Mouse (Mus musculus): ENCODE data around the gene Aldh1l1. TPM values are rescaled to one million over a fixed set of nuclear protein-coding genes. Genes with fewer than 3 reads are reported as not detected.
A peak's percentile ranks its signal among the peaks of the same experiment; 100 is the strongest.

Aldh1l1 gene
- total and polyA plus RNA-seq, 3 experiments: 0.05 TPM; not detected in 2

DNA sequence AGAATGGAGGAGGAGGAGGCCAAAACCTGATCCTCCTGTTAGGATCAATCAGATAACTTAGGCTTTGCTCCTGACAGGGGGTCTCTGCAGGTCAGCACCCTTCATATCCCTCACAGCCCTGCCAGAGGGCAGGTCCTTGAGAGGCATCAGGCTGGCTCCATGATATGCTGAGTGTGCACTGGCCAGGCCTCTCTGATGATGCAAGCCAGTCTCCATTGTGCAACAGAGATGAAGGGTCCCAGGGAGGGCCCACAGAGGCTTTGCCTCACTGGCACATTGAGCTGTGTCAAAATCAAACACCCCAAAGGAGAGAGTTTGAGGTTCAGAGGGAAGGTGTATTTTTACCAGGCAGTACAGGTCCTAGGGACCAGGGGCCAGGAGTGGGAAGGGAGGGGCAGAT lies 28.1 kb downstream of the Aldh1l1 start:
- ATAC-seq (ENCODE audit: extremely low read depth, insufficient number of reproducible peaks, low FRiP score, poor library complexity, severe bottlenecking) (no peak), DNase-seq (ENCODE audit: low spot score) (no peak)
- Histone ChIP-seq H3K27me3 (ENCODE audit: insufficient read depth, low read length) (0 out of 2 replicates have a peak, but pooled peaks cover 5% of the 10 kb centered on the region), H3K4me3 (ENCODE audit: low read depth, low read length) (no peak overlapping the region), H3K9me3 (replicated peaks) (no peaks in the 10 kb centered on the region), H3K36me3 (replicated peaks) (no peaks in the 10 kb centered on the region), H3K4me1 (ENCODE audit: insufficient read depth, low read depth, low read length) (no peaks in the 10 kb centered on the region)
- TF ChIP-seq GATA2 (IDR thresholded peaks at IDR 0.05; ENCODE audit: borderline replicate concordance, low read depth, low read length): no peak

DNA sequence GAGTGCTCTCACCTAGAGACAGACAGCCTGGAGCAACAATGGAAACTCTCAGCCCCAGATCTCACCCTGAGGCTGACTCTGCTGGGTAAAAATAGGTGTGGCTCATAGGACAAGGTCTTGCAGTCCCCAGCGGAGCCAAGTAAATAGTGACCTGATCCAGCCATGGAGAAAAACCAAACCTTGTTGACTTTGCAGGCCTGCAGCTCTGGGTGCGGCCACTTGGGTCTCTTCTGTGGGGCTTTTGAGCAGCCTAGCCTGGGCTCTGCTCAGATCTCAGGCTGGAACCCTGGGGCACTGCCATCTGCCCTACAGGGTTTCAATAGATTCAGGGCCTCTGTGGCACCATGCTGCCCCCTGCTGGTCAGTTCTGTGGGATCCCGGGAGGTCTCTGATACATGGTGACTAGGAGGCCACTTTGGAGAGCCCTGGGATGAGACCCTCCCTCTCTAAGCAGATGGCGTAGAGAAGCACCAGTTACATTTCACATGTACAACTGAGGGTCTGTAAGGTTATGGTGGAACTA lies 28.7 kb downstream of the Aldh1l1 start:
- Histone ChIP-seq H3K9me3 (replicated peaks) (no peaks in the 10 kb centered on the region), H3K36me3 (replicated peaks) (no peaks in the 10 kb centered on the region), H3K27me3 (ENCODE audit: insufficient read depth, low read length) (0 out of 2 replicates have a peak, but pooled peaks cover 5% of the 10 kb centered on the region), H3K4me1 (ENCODE audit: insufficient read depth, low read depth, low read length) (no peaks in the 10 kb centered on the region), H3K4me3 (ENCODE audit: low read depth, low read length) (no peak overlapping the region)
- TF ChIP-seq GATA2 (IDR thresholded peaks at IDR 0.05; ENCODE audit: borderline replicate concordance, low read depth, low read length): no peak
- no peak for TF ChIP-seq TAL1 (conservative IDR thresholded peaks at IDR 0.05; ENCODE audit: low read depth, low read length)
- no peak for TF ChIP-seq POLR2AphosphoS5 (IDR thresholded peaks at IDR 0.05; ENCODE audit: insufficient replicate concordance, low read depth, low read length)
- TF ChIP-seq GATA1 (IDR thresholded peaks at IDR 0.05; ENCODE audit: borderline replicate concordance, low read length): no peak
- peak; percentile 43 for TF ChIP-seq CTCF (IDR thresholded peaks at IDR 0.05; ENCODE audit: low read depth, low read length)
- DNase-seq (ENCODE audit: low spot score) (peak; percentile 21), ATAC-seq (ENCODE audit: extremely low read depth, insufficient number of reproducible peaks, low FRiP score, poor library complexity, severe bottlenecking) (0 out of 2 replicates have a peak, but pooled peaks have one; percentile 22)

DNA sequence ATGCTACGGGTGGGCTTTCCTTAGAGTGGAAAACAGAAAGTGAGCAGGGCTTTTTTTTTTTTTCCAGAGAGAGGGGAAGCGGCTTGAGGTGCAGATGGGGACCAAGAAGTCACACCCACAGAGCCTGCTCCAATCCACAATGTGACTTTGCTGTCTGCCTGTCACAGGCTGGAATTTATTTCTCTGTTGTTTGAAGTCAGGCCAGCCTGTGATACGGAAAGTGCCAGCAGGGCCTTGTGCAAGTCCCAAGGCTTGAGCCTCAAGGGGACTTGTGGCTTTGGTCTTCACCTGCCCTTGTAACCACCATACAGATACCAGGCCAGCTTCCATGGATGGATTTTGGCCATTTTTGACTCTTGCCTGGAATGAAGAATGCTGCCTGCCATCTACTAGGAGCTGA lies 32.7 kb downstream of the Aldh1l1 start:
- Histone ChIP-seq H3K4me3 (ENCODE audit: low read depth, low read length) (no peak overlapping the region), H3K4me1 (ENCODE audit: insufficient read depth, low read depth, low read length) (no peaks in the 10 kb centered on the region), H3K36me3 (replicated peaks) (no peaks in the 10 kb centered on the region), H3K27me3 (ENCODE audit: insufficient read depth, low read length) (peaks cover 3% of the 10 kb centered on the region; the same call in 1 of the 2 replicates), H3K9me3 (replicated peaks) (no peaks in the 10 kb centered on the region)
- ATAC-seq (ENCODE audit: extremely low read depth, insufficient number of reproducible peaks, low FRiP score, poor library complexity, severe bottlenecking) (no peak), DNase-seq (ENCODE audit: low spot score) (no peak)
- TF ChIP-seq GATA1 (IDR thresholded peaks at IDR 0.05; ENCODE audit: borderline replicate concordance, low read length) (no peak), CTCF (IDR thresholded peaks at IDR 0.05; ENCODE audit: low read depth, low read length) (no peak), GATA2 (IDR thresholded peaks at IDR 0.05; ENCODE audit: borderline replicate concordance, low read depth, low read length) (no peak), POLR2AphosphoS5 (IDR thresholded peaks at IDR 0.05; ENCODE audit: insufficient replicate concordance, low read depth, low read length) (no peak), TAL1 (conservative IDR thresholded peaks at IDR 0.05; ENCODE audit: low read depth, low read length) (no peak)

DNA sequence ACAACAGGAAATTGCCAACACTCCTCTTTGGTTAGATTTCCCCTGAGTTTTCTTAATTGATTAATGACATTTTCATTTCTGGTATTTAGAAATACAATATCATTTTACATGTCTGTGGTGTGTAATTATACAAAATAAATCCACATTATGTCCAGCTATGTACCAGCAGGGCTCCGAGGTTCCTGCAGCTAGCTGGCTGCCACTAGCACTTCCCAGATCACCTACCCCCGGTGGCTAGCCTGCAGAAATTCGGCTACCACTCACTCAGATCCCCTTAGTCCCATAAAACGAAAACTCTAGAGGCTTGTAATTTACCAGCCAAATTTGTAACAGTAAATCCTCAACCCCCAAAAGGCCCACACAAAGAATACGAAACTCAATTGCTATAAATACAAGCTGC lies 33.1 kb downstream of the Aldh1l1 start:
- TF ChIP-seq POLR2AphosphoS5 (IDR thresholded peaks at IDR 0.05; ENCODE audit: insufficient replicate concordance, low read depth, low read length) (no peak), GATA1 (IDR thresholded peaks at IDR 0.05; ENCODE audit: borderline replicate concordance, low read length) (no peak), GATA2 (IDR thresholded peaks at IDR 0.05; ENCODE audit: borderline replicate concordance, low read depth, low read length) (no peak), CTCF (IDR thresholded peaks at IDR 0.05; ENCODE audit: low read depth, low read length) (no peak), TAL1 (conservative IDR thresholded peaks at IDR 0.05; ENCODE audit: low read depth, low read length) (no peak)
- no peaks in the 10 kb centered on the region for H3K36me3 ChIP-seq (replicated peaks)
- no peak for ATAC-seq (ENCODE audit: extremely low read depth, insufficient number of reproducible peaks, low FRiP score, poor library complexity, severe bottlenecking)
- no peak overlapping the region for H3K4me3 ChIP-seq (ENCODE audit: low read depth, low read length)
- no peaks in the 10 kb centered on the region for H3K4me1 ChIP-seq (ENCODE audit: insufficient read depth, low read depth, low read length)
- H3K9me3 ChIP-seq (replicated peaks): no peaks in the 10 kb centered on the region
- peaks cover 3% of the 10 kb centered on the region; the same call in 1 of the 2 replicates for H3K27me3 ChIP-seq (ENCODE audit: insufficient read depth, low read length)
- no peak for DNase-seq (ENCODE audit: low spot score)

DNA sequence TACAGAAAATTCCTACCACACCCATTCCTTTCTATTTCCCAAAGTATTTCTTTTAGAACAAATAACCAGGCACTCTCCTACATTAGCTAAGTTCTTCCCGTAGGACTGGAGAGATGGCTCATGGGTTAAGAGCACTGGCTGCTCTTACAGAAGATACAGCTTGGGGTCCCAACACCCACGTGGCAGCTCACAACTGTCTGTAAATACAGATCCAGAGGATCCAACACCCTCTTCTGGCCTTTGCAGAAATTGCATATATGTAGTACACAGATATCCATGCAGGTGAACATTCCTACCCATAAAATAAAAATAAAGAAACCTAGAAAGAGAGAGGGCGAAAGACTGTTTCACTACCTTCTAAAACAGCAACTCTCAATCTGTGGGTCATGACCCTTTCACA lies 40.2 kb downstream of the Aldh1l1 start:
- Histone ChIP-seq H3K9me3 (replicated peaks) (no peaks in the 10 kb centered on the region), H3K4me3 (ENCODE audit: low read depth, low read length) (no peak overlapping the region), H3K4me1 (ENCODE audit: insufficient read depth, low read depth, low read length) (no peaks in the 10 kb centered on the region), H3K27me3 (ENCODE audit: insufficient read depth, low read length) (peaks cover 8% of the 10 kb centered on the region; the same call in 1 of the 2 replicates), H3K36me3 (replicated peaks) (no peaks in the 10 kb centered on the region)
- DNase-seq (ENCODE audit: low spot score) (no peak), ATAC-seq (ENCODE audit: extremely low read depth, insufficient number of reproducible peaks, low FRiP score, poor library complexity, severe bottlenecking) (no peak)
- TF ChIP-seq TAL1 (conservative IDR thresholded peaks at IDR 0.05; ENCODE audit: low read depth, low read length) (no peak), GATA1 (IDR thresholded peaks at IDR 0.05; ENCODE audit: borderline replicate concordance, low read length) (no peak), GATA2 (IDR thresholded peaks at IDR 0.05; ENCODE audit: borderline replicate concordance, low read depth, low read length) (no peak), CTCF (IDR thresholded peaks at IDR 0.05; ENCODE audit: low read depth, low read length) (no peak), POLR2AphosphoS5 (IDR thresholded peaks at IDR 0.05; ENCODE audit: insufficient replicate concordance, low read depth, low read length) (no peak)

DNA sequence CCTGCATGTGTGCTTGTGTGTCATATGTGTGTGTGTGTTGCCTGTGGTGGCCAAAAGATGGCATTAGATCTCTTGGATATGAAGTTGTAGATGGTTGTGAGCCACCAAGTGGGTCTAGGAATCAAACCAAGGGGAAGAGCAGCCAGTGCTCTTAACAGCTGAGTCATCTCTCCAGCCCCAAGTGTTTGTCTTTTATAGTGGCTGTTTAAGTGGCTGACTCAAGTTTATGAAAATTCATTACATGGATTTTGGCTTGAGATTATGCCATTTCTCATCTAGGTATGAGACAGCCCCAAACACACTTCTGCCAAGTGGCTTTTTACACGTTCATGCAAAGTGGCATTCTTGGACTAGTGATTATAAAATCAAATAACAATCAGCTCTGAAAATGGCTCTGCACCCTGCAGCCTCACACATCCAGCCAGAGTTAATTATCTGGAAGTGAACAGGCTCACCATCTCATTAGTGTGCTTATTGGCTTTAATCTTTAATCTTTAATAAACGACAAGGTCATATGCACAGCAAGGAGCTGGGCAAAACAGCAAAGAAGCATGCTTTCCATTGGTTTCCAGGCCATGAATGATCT lies 43.3 kb downstream of the Aldh1l1 start:
- Histone ChIP-seq H3K27me3 (ENCODE audit: insufficient read depth, low read length) (peaks cover 6% of the 10 kb centered on the region; the same call in 1 of the 2 replicates), H3K9me3 (replicated peaks) (no peaks in the 10 kb centered on the region), H3K36me3 (replicated peaks) (no peaks in the 10 kb centered on the region), H3K4me1 (ENCODE audit: insufficient read depth, low read depth, low read length) (no peaks in the 10 kb centered on the region), H3K4me3 (ENCODE audit: low read depth, low read length) (no peak overlapping the region)
- DNase-seq (ENCODE audit: low spot score) (no peak), ATAC-seq (ENCODE audit: extremely low read depth, insufficient number of reproducible peaks, low FRiP score, poor library complexity, severe bottlenecking) (no peak)
- no peak for TF ChIP-seq TAL1 (conservative IDR thresholded peaks at IDR 0.05; ENCODE audit: low read depth, low read length)
- no peak for TF ChIP-seq CTCF (IDR thresholded peaks at IDR 0.05; ENCODE audit: low read depth, low read length)
- TF ChIP-seq GATA1 (IDR thresholded peaks at IDR 0.05; ENCODE audit: borderline replicate concordance, low read length): no peak
- TF ChIP-seq POLR2AphosphoS5 (IDR thresholded peaks at IDR 0.05; ENCODE audit: insufficient replicate concordance, low read depth, low read length): no peak
- no peak for TF ChIP-seq GATA2 (IDR thresholded peaks at IDR 0.05; ENCODE audit: borderline replicate concordance, low read depth, low read length)

Data from G1E (cell line).